Mouse (Mus musculus) cortical plate, adult 2 months (tissue): ENCODE results near the gene Rpl41. TPM values are rescaled to one million over a fixed set of nuclear protein-coding genes. Genes with fewer than 3 reads are reported as not detected.
"Not testable (repeated sequence)": the region's sequence is repeated elsewhere in the genome, so short reads cannot be mapped to it uniquely, and the experiment has no call there.

Experiments
- H3K27ac ChIP-seq: fragments of 200-500 bp; 2 replicates; pipeline ENCODE4 v1.5.1; 2012; ENCODE audit warnings: low read length, control low read depth, inconsistent platforms; ENCODE audit not compliant: insufficient read depth
- H3K4me1 ChIP-seq: fragments of 200-500 bp; 2 replicates; pipeline ENCODE4 v1.6.1; 2011; ENCODE audit warnings: low read length; ENCODE audit not compliant: control insufficient read depth, insufficient read depth
- H3K4me3 ChIP-seq: fragments of 200-500 bp; 2 replicates; pipeline ENCODE4 v1.5.1; 2011; ENCODE audit warnings: mild to moderate bottlenecking, low read length, control low read depth; ENCODE audit not compliant: insufficient read depth
- CTCF ChIP-seq: fragments of 200-500 bp; IDR thresholded peaks from 2 replicates; pipeline ENCODE4 v1.5.1; 2011; ENCODE audit warnings: mild to moderate bottlenecking, control low read depth, low read length; ENCODE audit not compliant: insufficient read depth; ENCODE audit errors: extremely low read depth
- POLR2A ChIP-seq: fragments of 200-500 bp; IDR thresholded peaks from 2 replicates; pipeline ENCODE4 v1.6.1; 2011; ENCODE audit warnings: mild to moderate bottlenecking, low read length, control low read depth; ENCODE audit not compliant: insufficient read depth; ENCODE audit errors: extremely low read depth
- polyA plus RNA-seq: library from polyadenylated mRNA; depleted of rRNA; stranded (reverse); fragments of >200 nt; gene quantifications from 2 replicates; pipeline ENCODE4 v1.2.3, GENCODE M21; 2012

Rpl41 gene
- polyA plus RNA-seq, 1 experiment, result 2,251 TPM

- no peaks in the 10 kb centered on the region for H3K4me1 ChIP-seq
- H3K4me3 ChIP-seq, result no peak overlapping the region
- TF ChIP-seq POLR2A, result no peak
- TF ChIP-seq CTCF, result no peak
- H3K27ac ChIP-seq, result no peak overlapping the region
These were observed 37.3 kb downstream of the Rpl41 start for GRCm38 (mm10) chr10:128511761-128512160.

- no peak for TF ChIP-seq CTCF
- Histone ChIP-seq H3K27ac (no peak overlapping the region), H3K4me1 (no peaks in the 10 kb centered on the region), H3K4me3 (no peak overlapping the region)
These were observed 37.9 kb downstream of the Rpl41 start for GRCm38 (mm10) chr10:128511189-128511588.

- Histone ChIP-seq H3K4me3 (no peak overlapping the region), H3K4me1 (no peaks in the 10 kb centered on the region), H3K27ac (no peak overlapping the region)
- TF ChIP-seq CTCF, result no peak
- TF ChIP-seq POLR2A, result no peak
These were observed 38.8 kb downstream of the Rpl41 start for GRCm38 (mm10) chr10:128510301-128510700.

GRCm38 (mm10) chr10:128509831-128510230 is 39.3 kb downstream of the Rpl41 start:
- no peak overlapping the region for H3K4me3 ChIP-seq
- no peak overlapping the region for H3K27ac ChIP-seq
- no peak for TF ChIP-seq CTCF
- no peak for TF ChIP-seq POLR2A
- H3K4me1 ChIP-seq, result no peaks in the 10 kb centered on the region

GRCm38 (mm10) chr10:128509203-128509602 is 39.9 kb downstream of the Rpl41 start:
- TF ChIP-seq CTCF (no peak), POLR2A (no peak)
- H3K27ac ChIP-seq, result no peak overlapping the region
- 0 out of 2 replicates have a peak, but pooled peaks cover under 1% of the 10 kb centered on the region for H3K4me1 ChIP-seq
- no peak overlapping the region for H3K4me3 ChIP-seq

- Histone ChIP-seq H3K27ac (no peak overlapping the region), H3K4me1 (peaks cover 1% of the 10 kb centered on the region; the same call in 1 of the 2 replicates), H3K4me3 (no peak overlapping the region)
- TF ChIP-seq POLR2A (no peak), CTCF (no peak)
These were observed 40.8 kb downstream of the Rpl41 start for GRCm38 (mm10) chr10:128508260-128508659.

- H3K4me3 ChIP-seq, result no peak overlapping the region
- H3K27ac ChIP-seq, result no peak overlapping the region
- peaks cover 1% of the 10 kb centered on the region; the same call in 1 of the 2 replicates for H3K4me1 ChIP-seq
- TF ChIP-seq CTCF (no peak), POLR2A (no peak)
These were observed 43.1 kb downstream of the Rpl41 start for GRCm38 (mm10) chr10:128505974-128506373.

- not testable (repeated sequence) for H3K27ac ChIP-seq, H3K4me3 ChIP-seq, H3K4me1 ChIP-seq
These were observed 43.8 kb downstream of the Rpl41 start for GRCm38 (mm10) chr10:128505371-128505667.

GRCm38 (mm10) chr10:128504641-128505370 is 44.3 kb downstream of the Rpl41 start:
- Histone ChIP-seq H3K27ac (peak overlapping the region; percentile 15; the same call in 1 of the 2 replicates), H3K4me3 (no peak overlapping the region), H3K4me1 (peaks cover 1% of the 10 kb centered on the region; the same call in 1 of the 2 replicates)
- TF ChIP-seq POLR2A, result no peak
- no peak for TF ChIP-seq CTCF

- Histone ChIP-seq H3K27ac (0 out of 2 replicates have a peak overlapping the region, but pooled peaks have one; percentile 15), H3K4me1 (peaks cover 1% of the 10 kb centered on the region; the same call in 1 of the 2 replicates), H3K4me3 (no peak overlapping the region)
- TF ChIP-seq CTCF (no peak), POLR2A (no peak)
These were observed 45.1 kb downstream of the Rpl41 start for GRCm38 (mm10) chr10:128504012-128504411.
